Mouse (Mus musculus) C2C12 (cell line): ENCODE results near the gene Pipox.

Experiments used
- CTCF ChIP-seq: IDR thresholded peaks from one replicate; pipeline ENCODE4 v1.5.1; 2011; ENCODE audit not compliant: control insufficient read depth, insufficient read depth, insufficient read length
- MYOD1 ChIP-seq: IDR thresholded peaks from one replicate; pipeline ENCODE4 v1.6.1; 2011; ENCODE audit warnings: low read depth; ENCODE audit not compliant: control insufficient read depth, insufficient read length

- no peak for TF ChIP-seq CTCF
- no peak for TF ChIP-seq MYOD1
These were observed 29.1 kb downstream of the Pipox start for GRCm38 (mm10) chr11:77864771-77865170.
